Mouse (Mus musculus) hindbrain, embryonic 13.5 days (tissue): ENCODE data around the gene Grik5. TPM values are rescaled to one million over a fixed set of nuclear protein-coding genes. Genes with fewer than 3 reads are reported as not detected.

ENCODE experiments used
- ATAC-seq: fragments of 200-750 bp; cut with Nextera tagmentation; 2 replicates; pipeline ENCODE4 v1.8.0; 2017; ENCODE audit warnings: moderate TSS enrichment; ENCODE audit not compliant: low FRiP score
- H3K27ac ChIP-seq: fragments of 300-500 bp; sonication (generic); 2 replicates; pipeline ENCODE4 v1.5.1; 2015; ENCODE audit warnings: inconsistent platforms, mild to moderate bottlenecking, moderate library complexity
- H3K27me3 ChIP-seq: fragments of 300-500 bp; sonication (generic); 2 replicates; pipeline ENCODE4 v1.6.1; 2015; ENCODE audit warnings: mild to moderate bottlenecking, inconsistent platforms
- H3K36me3 ChIP-seq: fragments of 300-500 bp; sonication (generic); 2 replicates; pipeline ENCODE4 v1.6.1; 2015; ENCODE audit warnings: mild to moderate bottlenecking, inconsistent platforms
- H3K4me1 ChIP-seq: fragments of 300-500 bp; sonication (generic); replicated peaks from 2 replicates; pipeline ENCODE4 v1.6.1; 2015; ENCODE audit warnings: inconsistent platforms
- H3K4me2 ChIP-seq: fragments of 300-500 bp; sonication (generic); 2 replicates; pipeline ENCODE4 v1.6.1; 2015; ENCODE audit warnings: inconsistent platforms, mild to moderate bottlenecking, moderate library complexity
- H3K4me3 ChIP-seq: fragments of 300-500 bp; sonication (generic); 2 replicates; pipeline ENCODE4 v1.5.1; 2015; ENCODE audit warnings: mild to moderate bottlenecking, inconsistent platforms
- H3K9ac ChIP-seq: fragments of 300-500 bp; sonication (generic); 2 replicates; pipeline ENCODE4 v1.6.1; 2015; ENCODE audit warnings: mild to moderate bottlenecking, inconsistent platforms
- H3K9me3 ChIP-seq: fragments of 300-500 bp; sonication (generic); 2 replicates; pipeline ENCODE4 v1.6.1; 2016; ENCODE audit warnings: inconsistent platforms
- WGBS: fragments of 180-500 bp; shearing (Covaris S2); methylation state at CpG from one replicate; pipeline ENCODE4 v1.1.7; 2015; 5-methylcytosine and 5-hydroxymethylcytosine counted together
- polyA plus RNA-seq: library from polyadenylated mRNA; unstranded; fragments of >200 nt; fragmentation: Nextera tagmentation; extraction: Ambion mirVana; gene quantifications from 2 replicates; pipeline ENCODE4 v1.2.1, GENCODE M21; 2015

The Grik5 gene
- polyA plus RNA-seq, 1 experiment from 2014 or later, result 16.1 TPM

GRCm38 (mm10) chr7:25098169-25098568 is 26.0 kb upstream of the Grik5 start:
- H3K4me1 ChIP-seq, result peaks cover 4% of the 10 kb centered on the region
- no peak for ATAC-seq
- 84% methylated on average over 3 of the region's 3 CpGs for WGBS
- H3K36me3 ChIP-seq, result peaks cover 55% of the 10 kb centered on the region
- no peak overlapping the region for H3K4me3 ChIP-seq
- no peaks in the 10 kb centered on the region for H3K27me3 ChIP-seq
- no peak overlapping the region for H3K4me2 ChIP-seq
- H3K9me3 ChIP-seq, result no peaks in the 10 kb centered on the region
- no peak overlapping the region for H3K27ac ChIP-seq
- no peak overlapping the region for H3K9ac ChIP-seq

- Histone ChIP-seq H3K27me3 (no peaks in the 10 kb centered on the region), H3K4me3 (no peak overlapping the region), H3K4me2 (no peak overlapping the region), H3K4me1 (peaks cover 22% of the 10 kb centered on the region), H3K36me3 (peaks cover 40% of the 10 kb centered on the region), H3K27ac (no peak overlapping the region), H3K9ac (no peak overlapping the region; the same call in 1 of the 2 replicates), H3K9me3 (no peaks in the 10 kb centered on the region)
- 24% methylated on average over 10 of the region's 10 CpGs for WGBS
- ATAC-seq, result no peak
Measured at GRCm38 (mm10) chr7:25089875-25090274, 17.7 kb upstream of the Grik5 start.

GRCm38 (mm10) chr7:25088968-25089367 is 16.8 kb upstream of the Grik5 start:
- no peak for ATAC-seq
- no peak overlapping the region for H3K4me3 ChIP-seq
- H3K9ac ChIP-seq, result no peak overlapping the region
- H3K9me3 ChIP-seq, result no peaks in the 10 kb centered on the region
- WGBS, result 26% methylated on average over 11 of the region's 11 CpGs
- peaks cover 22% of the 10 kb centered on the region for H3K4me1 ChIP-seq
- H3K27me3 ChIP-seq, result no peaks in the 10 kb centered on the region
- H3K36me3 ChIP-seq, result peaks cover 43% of the 10 kb centered on the region
- no peak overlapping the region for H3K4me2 ChIP-seq
- H3K27ac ChIP-seq, result no peak overlapping the region

GRCm38 (mm10) chr7:25088531-25088930 is 16.4 kb upstream of the Grik5 start:
- H3K27me3 ChIP-seq, result no peaks in the 10 kb centered on the region
- H3K4me1 ChIP-seq, result peaks cover 22% of the 10 kb centered on the region
- no peak for ATAC-seq
- no peak overlapping the region for H3K4me2 ChIP-seq
- H3K4me3 ChIP-seq, result no peak overlapping the region
- H3K9ac ChIP-seq, result no peak overlapping the region
- WGBS, result 3% methylated on average over 10 of the region's 10 CpGs
- H3K27ac ChIP-seq, result no peak overlapping the region
- no peaks in the 10 kb centered on the region for H3K9me3 ChIP-seq
- H3K36me3 ChIP-seq, result peaks cover 46% of the 10 kb centered on the region

- peaks cover 17% of the 10 kb centered on the region for H3K4me1 ChIP-seq
- WGBS, result 35% methylated on average over 5 of the region's 5 CpGs
- H3K27me3 ChIP-seq, result no peaks in the 10 kb centered on the region
- H3K9me3 ChIP-seq, result no peaks in the 10 kb centered on the region
- H3K4me2 ChIP-seq, result no peak overlapping the region
- no peak overlapping the region for H3K4me3 ChIP-seq
- H3K9ac ChIP-seq, result peak overlapping the region; percentile 49; the same call in 1 of the 2 replicates
- no peak overlapping the region for H3K27ac ChIP-seq
- no peak for ATAC-seq
- H3K36me3 ChIP-seq, result peaks cover 46% of the 10 kb centered on the region
Measured at GRCm38 (mm10) chr7:25087972-25088371, 15.8 kb upstream of the Grik5 start.

- ATAC-seq, result no peak
- no peak overlapping the region for H3K4me2 ChIP-seq
- peak overlapping the region; percentile 40 for H3K27ac ChIP-seq
- H3K9ac ChIP-seq, result peak overlapping the region; percentile 49; the same call in 1 of the 2 replicates
- H3K9me3 ChIP-seq, result no peaks in the 10 kb centered on the region
- peaks cover 12% of the 10 kb centered on the region; the same call in 1 of the 2 replicates for H3K4me1 ChIP-seq
- no peak overlapping the region for H3K4me3 ChIP-seq
- peaks cover 46% of the 10 kb centered on the region for H3K36me3 ChIP-seq
- H3K27me3 ChIP-seq, result no peaks in the 10 kb centered on the region
- 56% methylated on average over 10 of the region's 10 CpGs for WGBS
Measured at GRCm38 (mm10) chr7:25087256-25087912, 15.2 kb upstream of the Grik5 start.

- no peaks in the 10 kb centered on the region for H3K9me3 ChIP-seq
- peaks cover 48% of the 10 kb centered on the region for H3K36me3 ChIP-seq
- no peak overlapping the region for H3K27ac ChIP-seq
- 54% methylated on average over 3 of the region's 3 CpGs for WGBS
- no peak overlapping the region for H3K9ac ChIP-seq
- ATAC-seq, result no peak
- H3K4me3 ChIP-seq, result no peak overlapping the region
- no peak overlapping the region for H3K4me2 ChIP-seq
- H3K27me3 ChIP-seq, result no peaks in the 10 kb centered on the region
- H3K4me1 ChIP-seq, result peaks cover 12% of the 10 kb centered on the region; the same call in 1 of the 2 replicates
Measured at GRCm38 (mm10) chr7:25086656-25087055, 14.5 kb upstream of the Grik5 start.

- no peak overlapping the region for H3K4me2 ChIP-seq
Measured at GRCm38 (mm10) chr7:25084621-25085020, 12.5 kb upstream of the Grik5 start.

GRCm38 (mm10) chr7:25082510-25082909 is 10.4 kb upstream of the Grik5 start:
- no peak; the same call in 1 of the 2 replicates for ATAC-seq
- Histone ChIP-seq H3K4me2 (no peak overlapping the region), H3K27ac (no peak overlapping the region), H3K4me1 (peaks cover 23% of the 10 kb centered on the region), H3K27me3 (no peaks in the 10 kb centered on the region), H3K36me3 (peaks cover 66% of the 10 kb centered on the region), H3K9ac (0 out of 2 replicates have a peak overlapping the region, but pooled peaks have one; percentile 15), H3K4me3 (no peak overlapping the region), H3K9me3 (no peaks in the 10 kb centered on the region)
- 76% methylated on average over 4 of the region's 4 CpGs for WGBS

More at GRCm38 (mm10) chr7:25084621-25085020, 12.5 kb upstream of the Grik5 start:
- Histone ChIP-seq H3K27me3 (no peaks in the 10 kb centered on the region), H3K9me3 (no peaks in the 10 kb centered on the region), H3K27ac (0 out of 2 replicates have a peak overlapping the region, but pooled peaks have one; percentile 23), H3K4me1 (peaks cover 14% of the 10 kb centered on the region), H3K4me3 (no peak overlapping the region), H3K9ac (no peak overlapping the region), H3K36me3 (peaks cover 63% of the 10 kb centered on the region)
- WGBS, result 92% methylated on average over 5 of the region's 5 CpGs
- no peak for ATAC-seq

- no peaks in the 10 kb centered on the region for H3K27me3 ChIP-seq
- H3K9me3 ChIP-seq, result no peaks in the 10 kb centered on the region
- no peak overlapping the region for H3K4me2 ChIP-seq
- no peak for ATAC-seq
- H3K36me3 ChIP-seq, result peaks cover 59% of the 10 kb centered on the region
- H3K4me1 ChIP-seq, result peaks cover 31% of the 10 kb centered on the region
- H3K4me3 ChIP-seq, result no peak overlapping the region
- H3K27ac ChIP-seq, result no peak overlapping the region
- 94% methylated on average over 13 of the region's 13 CpGs for WGBS
- no peak overlapping the region for H3K9ac ChIP-seq
Measured at GRCm38 (mm10) chr7:25080431-25080830, 8.3 kb upstream of the Grik5 start.

GRCm38 (mm10) chr7:25079496-25080026 is 7.4 kb upstream of the Grik5 start:
- Histone ChIP-seq H3K36me3 (peaks cover 52% of the 10 kb centered on the region), H3K4me1 (peaks cover 31% of the 10 kb centered on the region), H3K27ac (no peak overlapping the region), H3K4me2 (no peak overlapping the region), H3K9ac (no peak overlapping the region), H3K4me3 (peak overlapping the region; percentile 11; the same call in 1 of the 2 replicates), H3K9me3 (no peaks in the 10 kb centered on the region), H3K27me3 (no peaks in the 10 kb centered on the region)
- WGBS, result 82% methylated on average over 12 of the region's 12 CpGs
- no peak for ATAC-seq

- H3K4me2 ChIP-seq, result peak overlapping the region; percentile 75
- H3K4me1 ChIP-seq, result peaks cover 42% of the 10 kb centered on the region
- H3K27me3 ChIP-seq, result no peaks in the 10 kb centered on the region
- peak overlapping the region; percentile 83 for H3K4me3 ChIP-seq
- peak overlapping the region; percentile 95 for H3K27ac ChIP-seq
- peaks cover 30% of the 10 kb centered on the region for H3K36me3 ChIP-seq
- ATAC-seq, result peak; percentile 55
- WGBS, result under 1% methylated on average over 33 of the region's 33 CpGs
- H3K9ac ChIP-seq, result peak overlapping the region; percentile 96
- H3K9me3 ChIP-seq, result no peaks in the 10 kb centered on the region
Measured at GRCm38 (mm10) chr7:25077414-25077755, 5.2 kb upstream of the Grik5 start.
